Mouse (Mus musculus) heart, postnatal 14 days (tissue): ENCODE measurements around the gene Cwf19l1. TPM values are rescaled to one million over a fixed set of nuclear protein-coding genes. Genes with fewer than 3 reads are reported as not detected.
"Not testable (repeated sequence)": the region's sequence is repeated elsewhere in the genome, so short reads cannot be mapped to it uniquely, and the experiment has no call there.

Experiments
- DNase-seq, 2 experiments: peaks; one replicate each; pipeline ENCODE4 v3.0.0; 2021 to 2022
- intact Hi-C: fragments of 180-260 bp; cut with DNase I; formaldehyde crosslinking; loops from one replicate; pipeline ENCODE4 v1.15.1; 2025
- total RNA-seq, 2 experiments: library from RNA; stranded (reverse); gene quantifications; 2 replicates each; pipeline ENCODE4 v1.2.3; 2021

Cwf19l1 gene
- total RNA-seq, 2 experiments from 2014 or later, result 9.0 to 11.6 TPM

DNA sequence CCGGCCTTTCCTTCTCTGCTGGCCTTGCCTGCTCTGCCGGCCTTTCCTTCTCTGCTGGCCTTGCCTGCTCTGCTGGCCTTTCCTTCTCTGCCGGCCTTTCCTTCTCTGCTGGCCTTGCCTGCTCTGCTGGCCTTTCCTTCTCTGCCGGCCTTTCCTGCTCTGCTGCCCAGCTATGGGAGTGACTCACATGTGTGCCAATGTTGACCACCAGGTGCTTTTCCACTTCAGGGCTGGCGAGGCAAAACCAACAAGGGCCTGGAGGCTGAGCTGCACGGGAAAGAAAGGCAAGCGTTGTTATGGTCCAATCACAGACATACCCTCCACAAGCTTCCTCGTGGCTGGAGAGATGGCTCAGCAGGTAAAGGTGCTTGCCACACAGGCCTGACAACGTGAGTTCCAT is 15.0 kb downstream of the Cwf19l1 start:
- intact Hi-C loops, DNase-seq: not testable (repeated sequence)

DNA sequence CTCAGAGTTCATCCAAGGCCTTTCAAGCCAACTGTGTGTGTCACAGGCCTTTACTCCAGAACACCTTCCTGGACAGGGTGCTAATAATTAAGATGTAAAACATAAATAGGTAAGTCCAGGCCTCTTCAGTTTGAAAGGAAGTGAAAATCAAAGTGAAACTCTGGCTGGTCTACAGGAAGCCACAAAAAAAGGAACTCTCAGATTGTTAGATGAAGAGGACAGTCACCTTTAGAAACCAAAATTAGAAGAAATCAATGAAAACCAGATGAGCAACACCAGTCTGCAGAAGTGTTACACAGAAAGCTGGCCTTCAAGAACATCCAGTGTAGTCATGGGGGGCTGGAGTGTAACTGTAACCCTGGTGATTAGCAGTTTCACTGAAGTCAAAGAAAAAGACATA is 17.9 kb downstream of the Cwf19l1 start:
- intact Hi-C loops, result loop anchor here (2.0 kb wide), 1 partner anchor 25 kb away; no protein-coding TSS in a partner anchor
- DNase-seq, result no peak

DNA sequence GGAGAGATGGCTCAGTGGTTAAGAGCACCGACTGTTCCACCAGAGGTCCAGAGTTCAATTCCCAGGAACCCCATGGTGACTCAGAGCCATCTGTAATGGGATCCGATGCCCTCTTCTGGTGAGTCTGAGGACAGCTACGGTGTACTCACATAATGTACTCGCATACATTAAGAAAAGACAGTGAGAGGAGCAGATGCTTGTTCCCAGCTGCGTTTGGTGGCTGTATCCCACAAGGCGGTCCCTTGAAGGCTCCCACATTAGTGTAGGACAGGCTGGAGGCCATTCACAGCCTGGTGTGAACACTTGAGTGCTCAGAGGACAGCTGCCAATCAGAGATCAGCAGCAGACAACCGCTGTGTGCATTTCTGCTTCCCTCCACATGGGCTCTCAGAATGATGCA is 24.0 kb downstream of the Cwf19l1 start:
- intact Hi-C loops, result no loop called here
- no peak for DNase-seq

DNA sequence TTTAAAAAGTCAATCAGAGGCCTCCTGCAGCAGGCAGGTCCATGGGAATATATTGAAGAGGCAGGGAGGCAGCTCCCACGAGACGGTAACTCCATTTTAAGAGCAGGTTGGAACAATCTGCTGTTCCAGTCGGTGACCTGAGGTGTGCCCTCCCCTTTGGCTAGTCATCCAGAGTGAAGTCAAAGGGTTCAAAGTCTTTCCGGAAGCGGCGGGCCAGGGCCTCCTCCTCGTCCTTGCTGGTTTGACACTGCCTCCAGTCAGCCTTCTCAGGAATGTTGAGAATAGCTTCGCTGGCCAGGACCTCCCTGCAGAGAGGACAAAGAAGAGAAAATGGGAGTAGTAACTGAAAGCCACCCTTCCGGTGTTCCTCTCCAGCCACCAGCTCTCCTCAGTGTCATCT is 25.3 kb downstream of the Cwf19l1 start:
- no peak for DNase-seq
- intact Hi-C loops, result no loop called here

DNA sequence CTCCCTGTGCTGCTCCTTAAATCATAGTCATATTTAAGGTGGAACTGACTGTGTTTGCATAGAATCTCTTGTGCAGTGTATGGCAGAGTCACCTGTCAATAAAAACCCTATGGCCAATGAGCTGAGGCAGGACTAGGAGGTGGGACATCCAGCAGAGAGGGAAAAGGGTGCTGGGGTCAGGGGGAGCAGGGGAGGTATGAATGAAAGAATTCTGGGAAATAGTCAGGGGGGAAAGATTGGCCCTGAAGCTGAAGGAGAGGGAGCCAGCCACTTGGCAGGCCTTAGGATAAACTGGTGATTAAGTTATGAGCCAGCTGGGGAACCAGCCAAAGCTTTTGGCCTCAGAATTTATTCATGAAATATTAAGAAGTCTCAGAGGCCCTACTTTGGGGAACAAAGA is 26.7 kb downstream of the Cwf19l1 start:
- DNase-seq, result no peak
- intact Hi-C loops, result no loop called here

DNA sequence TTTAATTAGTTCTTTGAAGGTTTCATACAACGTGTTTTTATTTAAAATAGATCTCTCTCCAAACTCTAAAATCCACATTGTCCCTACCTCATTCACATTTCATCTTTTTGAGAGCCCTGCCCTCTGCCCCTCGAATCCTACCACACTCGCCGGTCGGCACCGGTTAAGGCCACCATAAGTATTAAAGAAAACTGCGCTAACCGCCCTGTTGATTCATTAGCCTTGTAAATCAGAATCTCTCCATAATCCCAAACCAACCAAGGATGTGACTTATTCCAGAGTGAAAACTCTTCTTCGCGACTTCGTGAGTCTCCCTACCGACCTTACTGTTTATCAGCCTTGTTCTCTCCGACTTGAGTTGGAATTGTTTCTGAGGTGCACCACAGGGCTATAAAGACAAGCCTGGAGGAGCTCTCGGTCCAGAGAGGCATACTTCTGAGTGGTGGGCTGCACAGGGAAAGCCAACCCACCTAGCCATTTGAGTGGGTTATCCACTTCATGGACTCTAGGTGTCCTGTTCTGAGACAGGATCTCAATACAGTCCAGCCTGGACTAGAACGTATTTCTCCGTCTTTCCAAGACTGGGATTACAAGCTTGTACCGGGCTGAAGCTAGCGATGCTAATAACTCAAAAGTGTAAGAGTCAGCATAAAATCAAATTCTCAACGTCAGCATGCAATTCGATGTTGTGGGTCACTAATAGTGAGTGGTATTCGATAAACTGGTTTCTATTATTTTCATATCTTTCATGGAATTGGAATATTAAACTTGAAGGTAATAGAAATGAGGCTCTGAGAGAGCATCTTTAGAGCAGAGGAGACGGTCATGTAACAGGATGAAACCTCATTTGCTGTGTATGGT is 27.8 kb downstream of the Cwf19l1 start:
- peak in 1 of 2 experiments; percentile 6 for DNase-seq
- intact Hi-C loops, result no loop called here

DNA sequence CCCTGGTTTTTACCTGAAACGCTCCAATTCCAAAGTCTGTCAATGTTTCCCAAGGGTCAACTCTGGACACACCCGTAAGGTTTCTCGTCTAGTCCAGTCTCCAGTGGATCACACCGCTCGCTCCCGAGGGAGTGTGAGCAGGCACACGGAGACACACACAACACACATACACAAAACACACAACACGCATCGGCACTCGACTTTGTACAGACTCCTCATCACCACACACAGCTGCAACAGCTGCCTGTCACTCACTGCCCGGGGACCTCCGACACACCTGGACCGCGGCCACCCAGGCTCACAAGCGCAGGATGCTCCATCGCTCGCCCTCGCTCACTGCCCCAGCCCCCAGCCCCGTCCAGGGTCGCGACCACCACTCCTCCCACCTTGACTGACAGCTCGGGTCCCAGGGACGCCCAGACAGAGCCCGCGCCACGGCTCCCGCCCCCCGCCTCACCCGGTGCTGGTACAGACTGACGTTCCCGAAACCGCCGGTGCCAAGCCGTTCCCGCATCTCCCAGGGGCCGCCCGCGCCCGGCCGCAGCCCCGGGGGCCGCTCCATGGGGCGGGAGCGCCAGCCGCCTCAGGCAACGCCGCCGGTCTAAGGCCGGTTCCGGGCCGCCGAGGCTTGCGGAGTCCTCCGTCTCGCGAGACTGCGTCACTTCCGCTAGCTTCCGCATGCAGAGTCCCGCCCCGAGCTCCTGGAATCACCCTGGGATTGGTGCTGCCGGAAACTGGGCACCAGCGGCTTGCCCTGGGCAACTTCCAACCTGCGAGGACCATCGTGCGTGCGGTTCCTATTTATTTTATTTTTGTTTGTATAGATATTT is 28.6 kb downstream of the Cwf19l1 start, which contains the start of gene Chuk:
Gene Chuk, minus strand, starts transcription at position 650 of the 830 bp plus-strand sequence.
- intact Hi-C loops, result no loop called here
- peak; percentile 96 to 99 for DNase-seq

DNA sequence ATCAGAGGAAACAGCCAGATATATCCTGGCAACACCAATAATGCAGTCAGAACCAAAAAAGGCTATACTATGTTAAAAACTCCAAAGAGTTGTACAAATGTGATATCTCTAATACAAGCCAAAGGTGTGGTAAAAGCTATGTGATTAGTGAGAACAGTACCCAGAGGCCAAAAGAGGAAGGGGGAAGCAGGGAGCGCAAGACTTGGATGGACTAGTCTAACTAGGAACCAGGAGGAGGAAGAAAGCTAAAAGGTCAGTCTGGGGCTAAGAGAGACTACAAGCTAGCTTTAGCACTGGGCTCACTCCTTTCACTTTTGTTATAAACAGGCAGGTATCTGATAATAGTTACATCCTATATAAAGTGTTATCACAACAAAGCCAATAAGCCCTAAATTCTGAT is 31.3 kb downstream of the Cwf19l1 start:
- DNase-seq, result no peak
- intact Hi-C loops, result no loop called here

DNA sequence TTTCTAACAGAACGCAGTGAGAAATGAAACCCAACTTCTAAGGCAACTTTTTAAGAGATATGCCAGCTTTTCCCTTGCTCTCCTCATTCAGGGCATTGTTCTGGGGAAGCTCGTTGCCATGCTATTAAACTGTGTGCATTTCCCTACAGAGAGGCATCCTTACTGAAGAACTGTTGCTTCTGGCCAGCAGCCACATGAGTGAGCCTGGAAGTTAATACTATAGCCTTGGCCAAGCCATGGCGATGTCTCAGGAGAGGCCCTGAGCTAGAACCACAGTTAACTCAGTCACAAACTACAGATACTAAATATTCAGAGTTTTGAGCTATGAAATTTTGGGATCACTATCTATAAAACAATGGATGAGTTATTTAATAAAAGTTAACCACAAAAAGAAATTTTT is 32.7 kb downstream of the Cwf19l1 start:
- DNase-seq, result no peak
- intact Hi-C loops, result no loop called here

- intact Hi-C loops, result no loop called here
- no peak for DNase-seq
These were observed 34.8 kb downstream of the Cwf19l1 start for GRCm38 (mm10) chr19:44100840-44101239.

GRCm38 (mm10) chr19:44086278-44086677 is 49.4 kb downstream of the Cwf19l1 start:
- intact Hi-C loops, result no loop called here
- DNase-seq, result no peak

DNA sequence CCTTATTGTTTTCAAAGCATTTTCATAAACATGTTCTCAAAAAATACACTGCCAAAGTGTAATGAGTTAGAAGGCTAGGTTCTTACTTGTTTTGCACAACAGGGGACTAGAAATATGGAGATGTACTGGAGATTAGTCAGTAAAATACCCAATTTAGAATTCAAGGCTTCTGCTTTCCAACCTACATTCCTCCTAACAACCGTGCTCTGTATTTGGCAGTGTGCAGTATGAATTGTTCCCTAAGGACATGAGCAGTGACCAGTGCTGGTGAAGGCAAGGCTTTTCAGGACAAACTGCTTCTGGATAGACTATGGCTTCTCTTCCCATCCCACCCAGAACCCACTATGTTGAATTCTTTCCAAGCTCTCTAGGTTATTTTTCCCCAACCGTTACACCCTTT is 54.8 kb downstream of the Cwf19l1 start:
- DNase-seq, result no peak
- intact Hi-C loops, result no loop called here

DNA sequence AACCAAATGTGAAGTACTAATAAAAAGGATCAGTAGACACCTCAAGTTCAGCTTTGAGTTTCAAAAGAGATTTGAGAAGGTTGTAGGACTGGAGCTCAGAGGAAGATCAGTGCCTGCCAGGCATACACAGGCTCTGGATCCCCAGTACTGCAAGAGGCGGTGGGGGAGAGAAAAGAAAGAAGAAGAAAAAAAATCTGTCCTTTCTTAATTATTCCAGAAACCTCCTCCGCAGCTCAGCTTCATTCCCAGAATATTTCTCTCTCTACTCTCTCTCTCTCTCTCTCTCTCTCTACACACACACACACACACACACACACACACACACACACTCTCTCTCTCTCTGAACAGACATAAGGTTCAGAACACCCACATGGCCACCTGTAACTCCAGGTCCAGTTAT is 55.7 kb downstream of the Cwf19l1 start:
- no peak for DNase-seq
- intact Hi-C loops, result no loop called here

DNA sequence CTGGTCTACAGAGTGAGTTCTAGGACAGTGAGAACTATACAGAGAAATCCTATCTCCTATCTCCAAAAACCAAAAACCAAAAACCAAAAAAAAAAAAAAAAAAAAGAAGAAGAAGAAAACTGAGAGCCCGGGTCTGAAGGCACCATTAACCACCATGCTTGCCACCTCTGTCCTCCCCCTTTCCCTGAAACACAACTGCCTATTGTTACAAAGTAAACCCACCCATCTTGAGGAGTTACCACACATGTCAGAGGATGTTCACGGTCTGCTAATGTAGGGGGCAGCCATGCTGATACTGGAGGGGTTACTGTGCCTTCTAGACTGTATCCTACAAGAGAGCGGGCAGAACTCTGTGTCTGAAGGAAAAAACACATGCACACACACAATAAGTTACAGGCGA is 58.7 kb downstream of the Cwf19l1 start:
- no peak for DNase-seq
- intact Hi-C loops, result no loop called here

DNA sequence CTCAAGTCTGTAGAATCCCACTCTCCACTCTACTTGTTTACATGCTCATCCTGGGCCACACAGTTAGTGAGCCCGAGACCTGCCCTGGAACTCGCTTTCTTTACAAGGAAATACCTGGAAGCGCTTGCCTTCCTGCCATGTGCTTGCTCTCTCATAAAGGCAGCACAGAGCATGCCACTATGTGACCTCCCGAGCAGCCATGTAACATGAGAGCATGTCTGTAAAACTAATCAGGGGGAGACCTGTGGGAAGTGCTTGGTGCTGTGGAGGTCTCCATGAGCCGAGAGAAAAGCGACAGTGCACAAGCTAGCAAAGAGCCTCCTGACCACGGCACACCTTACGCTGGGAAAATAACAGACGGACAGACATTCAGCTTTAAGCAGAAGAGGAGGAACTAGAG is 59.2 kb downstream of the Cwf19l1 start:
- no peak for DNase-seq
- intact Hi-C loops, result no loop called here

DNA sequence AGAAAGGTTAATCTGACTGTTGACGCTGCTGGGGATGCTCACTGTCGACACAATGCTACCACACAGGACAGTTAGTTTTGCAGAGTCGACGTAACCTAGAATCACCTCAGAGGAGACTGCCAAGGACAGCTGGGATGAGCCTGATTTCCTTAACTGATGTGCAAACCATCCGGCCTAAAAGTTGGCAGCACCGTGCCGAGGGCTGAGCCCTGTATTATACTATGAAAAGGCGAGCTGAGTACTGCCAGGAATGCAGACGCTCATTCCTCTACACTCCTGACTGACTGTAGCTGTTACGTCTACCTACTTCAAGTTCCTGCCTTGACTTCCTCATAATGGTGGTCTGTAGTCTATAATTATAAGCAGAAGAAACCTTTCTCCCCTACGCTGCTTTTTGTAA is 60.7 kb downstream of the Cwf19l1 start:
- DNase-seq, result no peak
- intact Hi-C loops, result no loop called here

DNA sequence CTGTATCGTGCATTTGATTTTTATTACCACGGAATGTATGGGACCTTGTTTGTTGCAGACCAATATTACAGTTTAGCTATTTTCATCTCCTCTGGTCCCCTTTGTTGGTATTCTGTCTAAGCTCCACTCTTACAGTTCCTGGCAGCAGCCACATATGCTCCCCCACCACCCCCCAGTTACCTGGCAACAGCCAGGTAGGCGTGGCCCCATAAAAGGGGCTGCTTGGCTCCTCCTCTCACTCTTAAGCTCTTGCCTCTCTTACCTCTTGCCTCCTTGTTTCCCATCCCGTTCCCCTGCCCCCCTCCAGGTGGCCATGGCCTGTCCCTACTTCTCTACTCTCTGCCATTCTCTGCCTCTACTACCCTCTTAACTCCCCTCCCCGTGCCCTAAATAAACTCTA is 64.5 kb downstream of the Cwf19l1 start:
- intact Hi-C loops, result no loop called here

GRCm38 (mm10) chr19:44069914-44070232 is 65.8 kb downstream of the Cwf19l1 start:
- no peak for DNase-seq
- intact Hi-C loops, result no loop called here

More for the DNA sequence above, 64.5 kb downstream of the Cwf19l1 start:
- no peak for DNase-seq

- peak; percentile 94 to 95 for DNase-seq
- intact Hi-C loops, result no loop called here
These were observed 66.4 kb downstream of the Cwf19l1 start, which contains the start of gene Erlin1 for GRCm38 (mm10) chr19:44069121-44069913. TSS of gene Erlin1 (minus strand) at chr19:44069785.

DNA sequence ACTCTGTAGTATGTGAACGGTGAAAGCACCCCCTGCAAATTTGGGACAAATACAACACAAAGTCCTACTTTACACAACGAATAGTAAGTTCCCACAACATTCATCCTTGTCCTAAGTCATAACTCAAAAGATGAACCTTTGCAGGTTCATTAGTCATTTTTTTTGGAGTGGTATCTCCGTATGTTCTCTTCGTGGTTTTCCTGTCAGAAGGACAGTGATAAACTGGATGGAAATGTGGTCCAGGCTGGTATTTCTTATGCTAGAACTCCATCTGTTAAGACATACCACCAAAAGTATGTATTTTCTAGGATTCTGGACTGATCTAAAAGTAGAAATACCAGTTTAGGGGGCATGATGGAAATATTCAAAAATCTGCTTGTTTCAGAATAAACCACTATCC is 67.4 kb downstream of the Cwf19l1 start:
- intact Hi-C loops, result no loop called here
- no peak for DNase-seq
